Mouse (Mus musculus) megakaryocyte, embryonic 14.5 days (primary cell): ENCODE measurements at regions not wholly inside any gene's neighbourhood (a gene's known extent, or its start where the extent isn't known, plus 50 kb on each side); places are given as distances from the start of the nearest gene placed in this dataset.

Experiments used
- H3K27me3 ChIP-seq: replicated peaks from 2 replicates; pipeline ENCODE3; 2012; ENCODE audit warnings: inconsistent platforms
- H3K36me3 ChIP-seq: replicated peaks from 2 replicates; pipeline ENCODE3; 2012; ENCODE audit warnings: low read length, inconsistent platforms, mixed read lengths
- H3K4me1 ChIP-seq: 2 replicates; pipeline ENCODE4 v1.6.1; 2012; ENCODE audit warnings: inconsistent platforms
- H3K4me3 ChIP-seq: replicated peaks from 2 replicates; pipeline ENCODE3; 2012; ENCODE audit warnings: moderate library complexity, mild to moderate bottlenecking, inconsistent platforms
- H3K9me3 ChIP-seq: 2 replicates; pipeline ENCODE4 v1.6.1; 2012; ENCODE audit warnings: inconsistent platforms
- FLI1 ChIP-seq: IDR thresholded peaks from 2 replicates; pipeline ENCODE4 v1.6.1; 2012; ENCODE audit warnings: low read length, inconsistent platforms, mixed read lengths
- GATA1 ChIP-seq: IDR thresholded peaks from 3 replicates; pipeline ENCODE4 v1.6.1; 2012; ENCODE audit warnings: mixed read lengths, low read length, inconsistent platforms, borderline replicate concordance

DNA sequence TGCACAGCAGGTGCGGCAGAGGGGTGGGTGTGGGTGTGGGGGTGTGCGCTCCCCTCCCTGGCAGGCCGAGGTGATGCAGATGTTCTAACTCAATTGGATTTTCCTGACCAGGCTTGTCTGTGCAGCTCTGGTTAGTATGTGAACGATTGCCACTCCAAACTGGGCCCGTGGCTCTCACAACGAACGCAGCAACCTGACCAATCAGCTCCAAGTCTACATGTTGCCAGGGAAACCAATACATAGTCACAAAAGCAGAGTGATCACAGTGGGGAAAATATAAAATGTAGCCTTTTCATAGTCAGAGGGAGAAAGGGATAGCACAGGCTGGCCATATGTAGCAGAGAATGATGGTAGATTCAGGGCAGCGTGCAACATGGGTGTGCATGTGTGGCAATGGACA, 287.1 kb downstream of the Gm11011 start:
- Histone ChIP-seq H3K9me3 (peaks cover 88% of the 10 kb centered on the region), H3K4me1 (no peaks in the 10 kb centered on the region), H3K36me3 (no peaks in the 10 kb centered on the region), H3K4me3 (no peak overlapping the region), H3K27me3 (no peaks in the 10 kb centered on the region)
- TF ChIP-seq GATA1 (no peak), FLI1 (no peak)

GRCm38 (mm10) chr2:169297841-169298627, 289.5 kb downstream of the Gm11011 start:
- TF ChIP-seq FLI1 (no peak), GATA1 (no peak)
- H3K36me3 ChIP-seq: no peaks in the 10 kb centered on the region
- no peaks in the 10 kb centered on the region for H3K27me3 ChIP-seq
- H3K9me3 ChIP-seq: peaks cover 77% of the 10 kb centered on the region
- H3K4me3 ChIP-seq: no peak overlapping the region
- no peaks in the 10 kb centered on the region for H3K4me1 ChIP-seq

DNA sequence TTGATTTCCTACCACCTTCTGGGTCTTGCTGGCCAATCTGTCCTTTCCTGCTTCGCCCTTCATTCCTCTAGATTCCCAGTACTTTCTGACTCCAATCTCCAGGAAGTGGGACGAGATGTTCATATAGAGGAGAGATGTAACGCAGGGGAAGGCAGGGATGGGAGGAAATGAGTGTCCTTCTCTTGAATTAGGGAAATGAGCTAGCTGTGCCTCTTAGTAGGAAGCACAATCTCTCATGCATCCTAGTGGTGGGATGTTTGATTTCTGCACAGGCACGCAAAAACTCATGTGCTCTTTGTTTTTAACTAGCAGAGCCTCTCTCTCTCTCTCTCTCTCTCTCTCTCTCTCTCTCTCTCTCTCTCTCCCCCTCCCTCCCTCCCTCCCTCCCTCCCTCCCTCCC, 290.3 kb downstream of the Gm11011 start:
- Histone ChIP-seq H3K27me3 (no peaks in the 10 kb centered on the region), H3K9me3 (peaks cover 79% of the 10 kb centered on the region), H3K4me1 (no peaks in the 10 kb centered on the region), H3K36me3 (no peaks in the 10 kb centered on the region), H3K4me3 (no peak overlapping the region)
- TF ChIP-seq FLI1: no peak
- TF ChIP-seq GATA1: no peak

- Histone ChIP-seq H3K36me3 (no peaks in the 10 kb centered on the region), H3K4me3 (no peak overlapping the region), H3K9me3 (peaks cover 76% of the 10 kb centered on the region), H3K4me1 (no peaks in the 10 kb centered on the region), H3K27me3 (no peaks in the 10 kb centered on the region)
- TF ChIP-seq GATA1 (no peak), FLI1 (no peak)
These were observed 294.2 kb downstream of the Gm11011 start for GRCm38 (mm10) chr2:169293351-169293750.

GRCm38 (mm10) chr2:169288891-169289605, 298.5 kb downstream of the Gm11011 start:
- Histone ChIP-seq H3K4me1 (no peaks in the 10 kb centered on the region), H3K36me3 (no peaks in the 10 kb centered on the region), H3K4me3 (no peak overlapping the region), H3K9me3 (peaks cover 74% of the 10 kb centered on the region), H3K27me3 (no peaks in the 10 kb centered on the region)
- no peak for TF ChIP-seq FLI1
- TF ChIP-seq GATA1: no peak

DNA sequence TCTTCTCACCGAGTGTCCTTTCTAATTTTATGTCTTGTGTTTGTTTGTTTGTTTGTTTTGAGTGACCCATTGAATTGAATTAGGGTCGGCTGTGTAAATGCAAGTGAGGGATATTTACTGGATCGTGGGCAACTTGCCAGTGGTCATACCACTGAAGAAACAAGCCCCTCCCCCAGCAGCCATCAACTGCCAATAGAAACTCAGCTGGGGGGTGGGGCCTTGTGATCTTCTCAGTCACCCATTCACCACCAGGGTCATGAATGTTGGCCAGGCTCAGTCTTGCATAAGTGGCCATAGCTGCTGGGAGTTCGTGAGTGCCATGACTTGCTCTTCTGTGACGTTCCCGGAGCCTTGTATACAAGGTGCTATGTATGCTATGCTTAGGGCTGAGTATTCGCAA, 300.8 kb downstream of the Gm11011 start:
- H3K9me3 ChIP-seq: peaks cover 72% of the 10 kb centered on the region
- H3K4me3 ChIP-seq: no peak overlapping the region
- H3K4me1 ChIP-seq: no peaks in the 10 kb centered on the region
- H3K27me3 ChIP-seq: no peaks in the 10 kb centered on the region
- no peaks in the 10 kb centered on the region for H3K36me3 ChIP-seq
- TF ChIP-seq GATA1: no peak
- TF ChIP-seq FLI1: no peak

DNA sequence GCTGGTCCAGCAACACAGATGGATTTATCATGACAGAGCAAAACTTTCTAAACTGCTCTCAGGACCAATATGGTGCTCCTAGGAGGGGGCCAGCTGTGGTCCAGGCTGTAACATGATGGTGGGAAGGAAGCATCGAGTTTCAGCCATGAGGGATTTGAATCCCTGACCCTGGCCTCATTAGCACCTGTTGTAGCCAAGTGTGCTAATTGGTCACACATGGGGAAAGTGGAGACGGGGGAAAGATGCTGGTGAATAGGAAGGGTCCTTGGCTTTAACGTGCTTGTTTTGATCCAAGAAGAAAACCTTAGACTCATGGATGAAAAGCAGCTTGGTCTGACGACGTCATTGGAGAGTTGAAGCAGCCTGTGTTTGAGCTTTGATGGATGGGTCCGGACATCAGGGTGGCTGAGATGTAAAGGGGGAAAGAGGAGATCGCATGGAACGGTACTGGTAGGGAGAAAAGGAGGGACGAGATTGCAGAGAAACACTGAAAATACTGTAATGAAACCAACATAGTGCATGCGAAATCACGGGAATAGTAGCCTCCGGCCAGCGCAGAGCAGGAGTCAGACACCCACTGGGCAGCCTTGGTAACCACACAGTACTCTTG, 304.9 kb downstream of the Gm11011 start:
- no peak for TF ChIP-seq GATA1
- TF ChIP-seq FLI1: no peak
- Histone ChIP-seq H3K27me3 (no peaks in the 10 kb centered on the region), H3K9me3 (peaks cover 64% of the 10 kb centered on the region)

DNA sequence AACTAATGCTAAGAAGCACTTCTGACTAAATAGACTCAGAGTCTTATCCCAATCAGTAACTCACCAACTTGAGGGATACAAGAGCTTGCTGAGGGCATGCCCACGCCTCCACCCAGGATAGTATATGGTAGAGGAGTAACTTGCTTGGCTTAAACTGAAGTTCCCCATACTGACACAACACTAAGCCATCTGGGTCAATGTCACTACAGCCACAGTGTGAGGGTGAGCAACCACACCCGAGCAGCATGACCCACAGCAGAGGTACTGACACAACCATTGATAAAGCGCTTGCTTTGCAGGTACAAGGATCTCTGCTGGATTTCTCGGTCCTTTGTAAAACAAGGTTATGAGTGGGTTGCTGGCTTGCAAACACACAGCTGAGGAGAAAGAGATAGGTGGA, 312.2 kb downstream of the Gm11011 start:
- H3K4me3 ChIP-seq: no peak overlapping the region
- H3K27me3 ChIP-seq: no peaks in the 10 kb centered on the region
- H3K9me3 ChIP-seq: peaks cover 69% of the 10 kb centered on the region
- no peaks in the 10 kb centered on the region for H3K36me3 ChIP-seq
- H3K4me1 ChIP-seq: no peaks in the 10 kb centered on the region
- TF ChIP-seq FLI1 (no peak), GATA1 (no peak)

More for the DNA sequence above, 304.9 kb downstream of the Gm11011 start:
- Histone ChIP-seq H3K4me3 (peak overlapping the region; percentile 12), H3K4me1 (no peaks in the 10 kb centered on the region), H3K36me3 (no peaks in the 10 kb centered on the region)

GRCm38 (mm10) chr2:169274101-169274500, 313.4 kb downstream of the Gm11011 start:
- peaks cover 74% of the 10 kb centered on the region for H3K9me3 ChIP-seq
- no peaks in the 10 kb centered on the region for H3K4me1 ChIP-seq
- TF ChIP-seq GATA1 (no peak), FLI1 (no peak)
- H3K27me3 ChIP-seq: no peaks in the 10 kb centered on the region
- H3K36me3 ChIP-seq: no peaks in the 10 kb centered on the region
- H3K4me3 ChIP-seq: no peak overlapping the region

- TF ChIP-seq GATA1 (no peak), FLI1 (no peak)
- Histone ChIP-seq H3K4me1 (no peaks in the 10 kb centered on the region), H3K36me3 (no peaks in the 10 kb centered on the region), H3K9me3 (peaks cover 78% of the 10 kb centered on the region), H3K4me3 (no peak overlapping the region), H3K27me3 (no peaks in the 10 kb centered on the region)
These were observed 314.9 kb downstream of the Gm11011 start for GRCm38 (mm10) chr2:169272622-169273021.

- Histone ChIP-seq H3K36me3 (no peaks in the 10 kb centered on the region), H3K9me3 (peaks cover 78% of the 10 kb centered on the region), H3K4me1 (no peaks in the 10 kb centered on the region), H3K27me3 (no peaks in the 10 kb centered on the region), H3K4me3 (no peak overlapping the region)
- TF ChIP-seq GATA1 (no peak), FLI1 (no peak)
These were observed 315.5 kb downstream of the Gm11011 start for GRCm38 (mm10) chr2:169272018-169272417.
